Comparison of ENCODE assay signal across 14 mouse cellular contexts in the genomic region with DNA sequence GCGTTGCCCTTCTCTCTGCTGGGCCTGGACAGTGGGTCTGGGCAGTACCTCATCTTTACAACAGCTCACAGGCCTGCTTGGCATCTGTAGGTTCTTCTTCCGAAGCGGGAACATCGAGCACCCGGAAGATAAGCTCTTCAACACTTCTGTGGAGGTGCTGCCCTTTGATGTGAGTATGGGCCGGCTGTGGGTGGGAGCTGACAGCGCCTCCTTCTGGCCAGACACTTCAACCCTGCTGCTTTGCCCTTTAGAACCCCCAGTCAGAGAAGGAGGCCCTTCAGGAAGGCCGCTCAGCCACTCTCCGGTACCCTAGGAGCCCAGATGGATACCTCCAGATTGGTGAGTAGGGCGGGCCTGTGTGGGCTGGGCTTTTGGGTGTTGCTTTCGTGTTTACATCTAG. TPM values are rescaled to one million over a fixed set of nuclear protein-coding genes. Genes with fewer than 3 reads are reported as not detected.
DNase-seq lines count a peak whose midpoint lies in the region; ATAC-seq and TF ChIP-seq lines count a peak whose summit lies in the region.
"Had no signal": no experiment of that assay in that cellular context is flagged by ENCODE, and none has a peak within 500 bp of the region (broad histone marks: within the 10 kb centered on the region; RNA-seq: fewer than 3 reads in every experiment).

No protein-coding gene starts in this region.

- no peaks in the 10 kb centered on the region for H3K4me1 ChIP-seq in intestine, postnatal 0 days (replicated peaks; ENCODE audit: control insufficient read depth, insufficient read depth, low read length)
- H3K4me1 ChIP-seq in intestine, embryonic 15.5 days (replicated peaks): peaks cover 24% of the 10 kb centered on the region
- H3K4me1 ChIP-seq in liver, embryonic 14.5 days (replicated peaks; ENCODE audit: control insufficient read depth in 2 of 2, insufficient read depth in 2 of 2, low read length in 1 of 2): peaks cover 22 to 23% of the 10 kb centered on the region in 2 experiments

- H3K27ac ChIP-seq in intestine, postnatal 0 days (ENCODE audit: low read depth, low read length): no peak overlapping the region
- H3K27ac ChIP-seq in intestine, embryonic 15.5 days: no peak overlapping the region
- H3K27ac ChIP-seq in liver, embryonic 14.5 days: no peak overlapping the region
- H3K27ac ChIP-seq: embryonic facial prominence, embryonic 12.5 days; forebrain, embryonic 15.5 days; kidney, embryonic 15.5 days; liver, embryonic 13.5 days had no signal

- peaks cover 44% of the 10 kb centered on the region for H3K36me3 ChIP-seq in intestine, postnatal 0 days (ENCODE audit: control insufficient read depth, insufficient read depth)
- H3K36me3 ChIP-seq in intestine, embryonic 15.5 days: peaks cover 34% of the 10 kb centered on the region
- H3K36me3 ChIP-seq in liver, embryonic 14.5 days (replicated peaks; ENCODE audit: control insufficient read depth, insufficient read depth, low read depth): peaks cover 37% of the 10 kb centered on the region

- no peaks in the 10 kb centered on the region for H3K27me3 ChIP-seq in intestine, postnatal 0 days (replicated peaks; ENCODE audit: control insufficient read depth, insufficient read depth, low read length)
- 0 out of 2 replicates have a peak, but pooled peaks cover 10% of the 10 kb centered on the region for H3K27me3 ChIP-seq in intestine, embryonic 15.5 days (replicated peaks)
- H3K27me3 ChIP-seq in liver, embryonic 14.5 days (ENCODE audit: control insufficient read depth, insufficient read depth, low read length): no peaks in the 10 kb centered on the region; the same call in 1 of the 2 replicates
- H3K27me3 ChIP-seq: forebrain, embryonic 15.5 days had no signal

- peak; percentile 59 for TF ChIP-seq CTCF in intestine, postnatal 0 days (IDR thresholded peaks at IDR 0.05; ENCODE audit: low read depth)
- TF ChIP-seq CTCF in liver, embryonic 14.5 days (IDR thresholded peaks at IDR 0.05; ENCODE audit: low read depth): peak; percentile 69

- no peak overlapping the region for H3K4me2 ChIP-seq in intestine, postnatal 0 days (replicated peaks; ENCODE audit: low read depth)
- H3K4me2 ChIP-seq in intestine, embryonic 15.5 days (replicated peaks): no peak overlapping the region
- H3K4me2 ChIP-seq in liver, embryonic 14.5 days (ENCODE audit: low read depth): no peak overlapping the region
- H3K4me2 ChIP-seq: embryonic facial prominence, embryonic 12.5 days; forebrain, embryonic 15.5 days; kidney, embryonic 15.5 days; liver, embryonic 13.5 days had no signal

- TF ChIP-seq EP300 in liver, embryonic 14.5 days (IDR thresholded peaks at IDR 0.05; ENCODE audit: low read depth): no peak

- 84% methylated on average over 11 of the region's 11 CpGs for WGBS in intestine, postnatal 0 days
- WGBS in intestine, embryonic 15.5 days: 88% methylated on average over 11 of the region's 11 CpGs
- 77% methylated on average over 11 of the region's 11 CpGs for WGBS in liver, embryonic 14.5 days (ENCODE audit: insufficient replicate concordance)

- DNase-seq in adrenal gland, adult (ENCODE audit: inconsistent age in 2 of 2, low spot score in 1 of 2): peak; percentile 19 to 47
- DNase-seq in adrenal gland, postnatal 25 days: no peak
- DNase-seq in CD4-positive helper T cell, adult 2 months (ENCODE audit: low read depth, low spot score): peak; percentile 40
- DNase-seq in liver, embryonic 14.5 days (ENCODE audit: low read depth in 3 of 3, low spot score in 3 of 3): no peak
- DNase-seq in frontal cortex, postnatal 10 days (ENCODE audit: low spot score in 2 of 2): no peak
- DNase-seq in neural tube, embryonic 10.5 days (ENCODE audit: extremely low spot score, low spot score): no peak
- DNase-seq: heart, postnatal 36 days; liver, embryonic 13.5 days had no signal

- no peak overlapping the region for H3K9ac ChIP-seq in intestine, postnatal 0 days (ENCODE audit: low read depth, low read length)
- H3K9ac ChIP-seq in intestine, embryonic 15.5 days: no peak overlapping the region
- no peak overlapping the region for H3K9ac ChIP-seq in liver, embryonic 14.5 days (replicated peaks)
- H3K9ac ChIP-seq: embryonic facial prominence, embryonic 12.5 days; forebrain, embryonic 15.5 days; kidney, embryonic 15.5 days; liver, embryonic 13.5 days had no signal

- no peaks in the 10 kb centered on the region for H3K9me3 ChIP-seq in intestine, postnatal 0 days (ENCODE audit: control insufficient read depth)
- no peaks in the 10 kb centered on the region for H3K9me3 ChIP-seq in intestine, embryonic 15.5 days
- H3K9me3 ChIP-seq in liver, embryonic 14.5 days (ENCODE audit: control insufficient read depth, low read length): no peaks in the 10 kb centered on the region
- H3K9me3 ChIP-seq: embryonic facial prominence, embryonic 12.5 days; forebrain, embryonic 15.5 days; kidney, embryonic 15.5 days; liver, embryonic 13.5 days; megakaryocyte, embryonic 14.5 days had no signal

- no peak for ATAC-seq in intestine, postnatal 0 days
- ATAC-seq in intestine, embryonic 15.5 days: no peak
- ATAC-seq in liver, embryonic 14.5 days (ENCODE audit: insufficient read depth): no peak
- ATAC-seq: forebrain, embryonic 15.5 days had no signal

- no peak overlapping the region for H3K4me3 ChIP-seq in intestine, postnatal 0 days (ENCODE audit: low read depth, low read length)
- no peak overlapping the region for H3K4me3 ChIP-seq in intestine, embryonic 15.5 days (replicated peaks)
- H3K4me3 ChIP-seq in liver, embryonic 14.5 days (ENCODE audit: insufficient read depth in 1 of 2, low read depth in 2 of 2, low read length in 2 of 2): no peak overlapping the region
- H3K4me3 ChIP-seq: embryonic facial prominence, embryonic 12.5 days; forebrain, embryonic 15.5 days; kidney, embryonic 15.5 days; liver, embryonic 13.5 days; megakaryocyte, embryonic 14.5 days had no signal

RNA-seq across cellular contexts. Expression of a gene that starts 4.4 kb away (rescaled TPM):
- 6.2 and 7.5 TPM in 2 replicates for total RNA-seq in adrenal gland, postnatal 25 days (2021)
- polyA plus RNA-seq in intestine, postnatal 0 days (2015; fragmentation: Nextera tagmentation; extraction: Ambion mirVana): 39.5 and 54.4 TPM in 2 replicates
- 3.9 and 4.2 TPM in 2 replicates for polyA plus RNA-seq in intestine, embryonic 15.5 days (2015; fragmentation: Nextera tagmentation; extraction: Ambion mirVana)
- polyA plus RNA-seq in liver, embryonic 14.5 days (2012; rRNA removed): 0.54 and 0.81 TPM in 2 replicates
- 0.61 and 0.83 TPM in 2 replicates for polyA plus RNA-seq in liver, embryonic 14.5 days (2014; fragmentation: Nextera tagmentation; extraction: Ambion mirVana)

RNA-seq across cellular contexts. Expression of a gene that starts 23.3 kb away (rescaled TPM):
- total RNA-seq in adrenal gland, postnatal 25 days (2021): 138 and 161 TPM in 2 replicates
- polyA plus RNA-seq in intestine, postnatal 0 days (2015; fragmentation: Nextera tagmentation; extraction: Ambion mirVana): 33.2 and 35.0 TPM in 2 replicates
- 29.5 and 31.5 TPM in 2 replicates for polyA plus RNA-seq in intestine, embryonic 15.5 days (2015; fragmentation: Nextera tagmentation; extraction: Ambion mirVana)
- 14.8 and 16.6 TPM in 2 replicates for polyA plus RNA-seq in liver, embryonic 14.5 days (2012; rRNA removed)
- polyA plus RNA-seq in liver, embryonic 14.5 days (2014; fragmentation: Nextera tagmentation; extraction: Ambion mirVana): 5.7 and 9.5 TPM in 2 replicates

RNA-seq across cellular contexts. Expression of a gene that starts 23.4 kb away (rescaled TPM):
- 784 and 1,020 TPM in 2 replicates for total RNA-seq in adrenal gland, postnatal 25 days (2021)
- 197 and 213 TPM in 2 replicates for polyA plus RNA-seq in intestine, postnatal 0 days (2015; fragmentation: Nextera tagmentation; extraction: Ambion mirVana)
- polyA plus RNA-seq in intestine, embryonic 15.5 days (2015; fragmentation: Nextera tagmentation; extraction: Ambion mirVana): 189 and 205 TPM in 2 replicates
- 36.8 and 43.7 TPM in 2 replicates for polyA plus RNA-seq in liver, embryonic 14.5 days (2012; rRNA removed)
- polyA plus RNA-seq in liver, embryonic 14.5 days (2014; fragmentation: Nextera tagmentation; extraction: Ambion mirVana): 103 and 117 TPM in 2 replicates

RNA-seq across cellular contexts. Expression of a gene that starts 58.1 kb away (rescaled TPM):
- total RNA-seq in adrenal gland, postnatal 25 days (2021): 28.4 and 29.5 TPM in 2 replicates
- 2.5 and 2.6 TPM in 2 replicates for polyA plus RNA-seq in intestine, postnatal 0 days (2015; fragmentation: Nextera tagmentation; extraction: Ambion mirVana)
- polyA plus RNA-seq in intestine, embryonic 15.5 days (2015; fragmentation: Nextera tagmentation; extraction: Ambion mirVana): 4.1 and 4.3 TPM in 2 replicates
- polyA plus RNA-seq in liver, embryonic 14.5 days (2012; rRNA removed): 3.3 and 3.4 TPM in 2 replicates
- 1.9 and 2.5 TPM in 2 replicates for polyA plus RNA-seq in liver, embryonic 14.5 days (2014; fragmentation: Nextera tagmentation; extraction: Ambion mirVana)

RNA-seq across cellular contexts. Expression of a gene that starts 59.7 kb away (rescaled TPM):
- total RNA-seq in adrenal gland, postnatal 25 days (2021): 10.5 and 15.0 TPM in 2 replicates
- polyA plus RNA-seq in intestine, postnatal 0 days (2015; fragmentation: Nextera tagmentation; extraction: Ambion mirVana): 6.1 and 7.0 TPM in 2 replicates
- 9.6 and 12.5 TPM in 2 replicates for polyA plus RNA-seq in intestine, embryonic 15.5 days (2015; fragmentation: Nextera tagmentation; extraction: Ambion mirVana)
- polyA plus RNA-seq in liver, embryonic 14.5 days (2012; rRNA removed): 7.4 and 7.6 TPM in 2 replicates
- polyA plus RNA-seq in liver, embryonic 14.5 days (2014; fragmentation: Nextera tagmentation; extraction: Ambion mirVana): 8.5 and 9.3 TPM in 2 replicates

Comparison
In these comparisons a context has a peak if more than half of its experiments do, and no peak if none do; other contexts are left out.
1. DNase-seq: peak in adrenal gland, adult (2 of 2) and CD4-positive helper T cell, adult 2 months (single experiment); none in adrenal gland, postnatal 25 days (single experiment), liver, embryonic 14.5 days (0 of 3), frontal cortex, postnatal 10 days (0 of 2) and neural tube, embryonic 10.5 days (single experiment).